Mouse (Mus musculus) G1E-ER4 (cell line): ENCODE measurements around the gene Tdrd3. TPM values are rescaled to one million over a fixed set of nuclear protein-coding genes. Genes with fewer than 3 reads are reported as not detected.

Experiments
- GATA1 ChIP-seq: IDR thresholded peaks from one replicate; pipeline ENCODE4 v1.8.0; 2012; ENCODE audit warnings: low read length, inconsistent platforms
- polyA plus RNA-seq: library from polyadenylated mRNA; stranded (reverse); fragments of >175 nt; gene quantifications from 2 replicates; pipeline ENCODE4 v1.2.3, GENCODE M21; 2012

The Tdrd3 gene
- polyA plus RNA-seq, 1 experiment: 2.4 TPM

DNA sequence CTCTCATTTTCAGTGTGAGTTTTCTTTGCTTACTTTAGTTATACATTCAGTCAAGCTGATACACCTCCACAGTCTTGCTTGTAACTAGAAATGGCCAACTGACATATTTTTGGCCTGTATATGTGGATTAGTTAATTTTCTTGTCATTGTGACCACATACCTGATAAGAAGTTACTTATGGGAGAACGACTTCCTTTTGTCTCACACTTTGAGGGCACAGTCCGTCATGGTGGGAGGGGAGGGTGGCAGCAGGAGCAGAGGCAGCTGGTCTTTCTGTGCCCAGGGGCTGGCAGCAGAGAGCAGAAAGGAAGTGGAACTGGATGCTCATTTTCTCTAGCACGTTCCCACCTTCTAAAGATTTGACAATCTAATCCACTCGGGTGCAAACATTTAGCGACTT is 156.0 kb downstream of the Tdrd3 start:
- TF ChIP-seq GATA1: no peak

DNA sequence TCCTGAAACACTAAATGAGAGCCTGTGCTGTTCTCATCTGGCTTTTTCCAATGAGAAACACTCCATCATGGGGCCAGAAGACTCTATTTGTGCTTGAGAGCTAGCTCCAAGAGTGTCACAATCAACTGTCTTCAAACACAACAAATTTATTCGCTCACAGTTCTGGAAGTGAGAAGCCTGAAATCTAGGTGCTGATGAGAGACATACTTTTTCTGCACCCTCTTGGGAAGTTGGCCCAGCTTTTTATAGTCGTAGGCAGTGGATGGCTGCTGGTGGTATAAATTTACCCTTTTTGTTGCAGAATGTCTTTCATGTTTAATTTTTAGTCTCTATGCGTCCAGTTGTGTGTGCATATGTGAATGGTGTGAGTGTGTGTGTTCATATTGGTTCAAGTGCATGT is 166.2 kb downstream of the Tdrd3 start:
- TF ChIP-seq GATA1: no peak
